Mouse (Mus musculus): ENCODE measurements around the gene Mdm2. TPM values are rescaled to one million over a fixed set of nuclear protein-coding genes. Genes with fewer than 3 reads are reported as not detected.
"Not testable (repeated sequence)": the region's sequence is repeated elsewhere in the genome, so short reads cannot be mapped to it uniquely, and the experiment has no call there.

Gene Mdm2
- total RNA-seq (2014; rRNA removed) (28.9 and 47.8 TPM in 2 replicates), polyA plus RNA-seq (2015; fragmentation: Nextera tagmentation; extraction: Ambion mirVana) (24.6 and 26.7 TPM in 2 replicates)

GRCm38 (mm10) chr10:117710604-117711141 lies at the start of gene Mdm2:
Mdm2 (minus strand) TSS chr10:117710758.
- Histone ChIP-seq H3K27me3 (ENCODE audit: insufficient read depth, low read length) (no peaks in the 10 kb centered on the region), H3K4me1 (ENCODE audit: insufficient read depth, low read length) (peaks cover 5% of the 10 kb centered on the region; the same call in 1 of the 2 replicates), H3K9ac (replicated peaks; ENCODE audit: low read length) (peak within 1 kb of the TSS; percentile 100), H3K4me3 (ENCODE audit: low read length) (peak within 1 kb of the TSS; percentile 97), H3K36me3 (ENCODE audit: insufficient read depth, low read length) (peaks cover 6% of the 10 kb centered on the region; the same call in 1 of the 2 replicates), H3K4me2 (ENCODE audit: low read depth, low read length) (peak within 1 kb of the TSS; percentile 81), H3K27ac (peak within 1 kb of the TSS; percentile 99), H3K9me3 (ENCODE audit: low read length) (no peaks in the 10 kb centered on the region)
- DNase-seq (ENCODE audit: low spot score) (peak; percentile 97), ATAC-seq (peak; percentile 95)
- peak; percentile 73 for TF ChIP-seq CTCF (IDR thresholded peaks at IDR 0.05; ENCODE audit: low read depth)
- 3% methylated on average over 46 of the region's 52 CpGs for whole genome bisulfite sequencing

GRCm38 (mm10) chr10:117759844-117760630 lies 49.5 kb upstream of the Mdm2 start:
- H3K36me3 ChIP-seq (ENCODE audit: insufficient read depth, low read length), result peaks cover 63% of the 10 kb centered on the region
- no peak for ATAC-seq
- H3K4me2 ChIP-seq (ENCODE audit: low read depth, low read length), result no peak overlapping the region
- no peak for TF ChIP-seq CTCF (IDR thresholded peaks at IDR 0.05; ENCODE audit: low read depth)
- no peaks in the 10 kb centered on the region for H3K4me1 ChIP-seq (ENCODE audit: insufficient read depth, low read length)
- H3K9ac ChIP-seq (replicated peaks; ENCODE audit: low read length), result no peak overlapping the region
- H3K27ac ChIP-seq, result no peak overlapping the region
- H3K9me3 ChIP-seq (ENCODE audit: low read length), result no peaks in the 10 kb centered on the region
- WGBS, result 94% methylated on average over 10 of the region's 10 CpGs
- H3K4me3 ChIP-seq (ENCODE audit: low read length), result no peak overlapping the region
- H3K27me3 ChIP-seq (ENCODE audit: insufficient read depth, low read length), result no peaks in the 10 kb centered on the region
- no peak for DNase-seq (ENCODE audit: low spot score)

- DNase-seq (ENCODE audit: low spot score), result no peak
Observed at GRCm38 (mm10) chr10:117758749-117759727, 48.5 kb upstream of the Mdm2 start.

GRCm38 (mm10) chr10:117758344-117758743 lies 47.8 kb upstream of the Mdm2 start:
- WGBS, result 98% methylated on average over 3 of the region's 3 CpGs

More at GRCm38 (mm10) chr10:117758749-117759727, 48.5 kb upstream of the Mdm2 start:
- Histone ChIP-seq H3K27me3 (ENCODE audit: insufficient read depth, low read length) (no peaks in the 10 kb centered on the region), H3K4me1 (ENCODE audit: insufficient read depth, low read length) (no peaks in the 10 kb centered on the region), H3K9me3 (ENCODE audit: low read length) (no peaks in the 10 kb centered on the region), H3K4me3 (ENCODE audit: low read length) (no peak overlapping the region), H3K36me3 (ENCODE audit: insufficient read depth, low read length) (peaks cover 56% of the 10 kb centered on the region), H3K27ac (no peak overlapping the region), H3K9ac (replicated peaks; ENCODE audit: low read length) (no peak overlapping the region), H3K4me2 (ENCODE audit: low read depth, low read length) (no peak overlapping the region)
- 91% methylated on average over 18 of the region's 18 CpGs for WGBS
- no peak for ATAC-seq
- TF ChIP-seq CTCF (IDR thresholded peaks at IDR 0.05; ENCODE audit: low read depth), result no peak

GRCm38 (mm10) chr10:117757796-117758342 lies 47.3 kb upstream of the Mdm2 start:
- Histone ChIP-seq H3K9ac (replicated peaks; ENCODE audit: low read length) (no peak overlapping the region), H3K27ac (no peak overlapping the region), H3K4me1 (ENCODE audit: insufficient read depth, low read length) (no peaks in the 10 kb centered on the region), H3K27me3 (ENCODE audit: insufficient read depth, low read length) (no peaks in the 10 kb centered on the region), H3K4me2 (ENCODE audit: low read depth, low read length) (no peak overlapping the region), H3K4me3 (ENCODE audit: low read length) (no peak overlapping the region), H3K36me3 (ENCODE audit: insufficient read depth, low read length) (peaks cover 49% of the 10 kb centered on the region), H3K9me3 (ENCODE audit: low read length) (no peaks in the 10 kb centered on the region)
- no peak for TF ChIP-seq CTCF (IDR thresholded peaks at IDR 0.05; ENCODE audit: low read depth)
- 98% methylated on average over 7 of the region's 7 CpGs for WGBS
- DNase-seq (ENCODE audit: low spot score), result no peak
- no peak for ATAC-seq

More at GRCm38 (mm10) chr10:117758344-117758743, 47.8 kb upstream of the Mdm2 start:
- H3K9me3 ChIP-seq (ENCODE audit: low read length); H3K4me1 ChIP-seq (ENCODE audit: insufficient read depth, low read length); ATAC-seq; H3K9ac ChIP-seq (replicated peaks; ENCODE audit: low read length); H3K27me3 ChIP-seq (ENCODE audit: insufficient read depth, low read length); DNase-seq (ENCODE audit: low spot score); H3K4me3 ChIP-seq (ENCODE audit: low read length); H3K27ac ChIP-seq; H3K4me2 ChIP-seq (ENCODE audit: low read depth, low read length): not testable (repeated sequence)
- peaks cover 52% of the 10 kb centered on the region for H3K36me3 ChIP-seq (ENCODE audit: insufficient read depth, low read length)

GRCm38 (mm10) chr10:117757259-117757658 lies 46.7 kb upstream of the Mdm2 start:
- Histone ChIP-seq H3K4me1 (ENCODE audit: insufficient read depth, low read length) (no peaks in the 10 kb centered on the region), H3K27ac (no peak overlapping the region), H3K27me3 (ENCODE audit: insufficient read depth, low read length) (no peaks in the 10 kb centered on the region), H3K9ac (replicated peaks; ENCODE audit: low read length) (no peak overlapping the region), H3K9me3 (ENCODE audit: low read length) (no peaks in the 10 kb centered on the region), H3K4me2 (ENCODE audit: low read depth, low read length) (no peak overlapping the region), H3K4me3 (ENCODE audit: low read length) (no peak overlapping the region), H3K36me3 (ENCODE audit: insufficient read depth, low read length) (peaks cover 48% of the 10 kb centered on the region)
- 95% methylated on average over 1 of the region's 1 CpGs for WGBS
- ATAC-seq, result no peak
- DNase-seq (ENCODE audit: low spot score), result no peak
- no peak for TF ChIP-seq CTCF (IDR thresholded peaks at IDR 0.05; ENCODE audit: low read depth)
